Mouse (Mus musculus) heart, embryonic 11.5 days (tissue): ENCODE measurements around the gene Syt7. TPM values are rescaled to one million over a fixed set of nuclear protein-coding genes. Genes with fewer than 3 reads are reported as not detected.

ENCODE experiments used
- ATAC-seq: fragments of 200-750 bp; cut with Nextera tagmentation; replicated peaks from 2 replicates; pipeline ENCODE4 v1.8.0; 2017; ENCODE audit warnings: moderate library complexity; ENCODE audit not compliant: insufficient number of reproducible peaks, low FRiP score, low TSS enrichment
- H3K27ac ChIP-seq: fragments of 300-500 bp; sonication (generic); 2 replicates; pipeline ENCODE4 v1.5.1; 2014; ENCODE audit warnings: mild to moderate bottlenecking, low read depth, low read length
- H3K27me3 ChIP-seq: fragments of 300-500 bp; sonication (generic); 2 replicates; pipeline ENCODE4 v1.6.1; 2014; ENCODE audit warnings: mild to moderate bottlenecking, low read length, mixed read lengths; ENCODE audit not compliant: control insufficient read depth, insufficient read depth
- H3K36me3 ChIP-seq: fragments of 300-500 bp; sonication (generic); 2 replicates; pipeline ENCODE4 v1.6.1; 2014; ENCODE audit warnings: mild to moderate bottlenecking, low read length, moderate library complexity, mixed read lengths; ENCODE audit not compliant: control insufficient read depth, insufficient read depth
- H3K4me1 ChIP-seq: fragments of 300-500 bp; sonication (generic); 2 replicates; pipeline ENCODE4 v1.6.1; 2014; ENCODE audit warnings: low read length; ENCODE audit not compliant: control insufficient read depth, insufficient read depth
- H3K4me2 ChIP-seq: fragments of 300-500 bp; sonication (generic); 2 replicates; pipeline ENCODE4 v1.6.1; 2014; ENCODE audit warnings: mild to moderate bottlenecking, moderate library complexity
- H3K4me3 ChIP-seq: fragments of 300-500 bp; sonication (generic); 2 replicates; pipeline ENCODE4 v1.5.1; 2014; ENCODE audit warnings: low read depth, low read length
- H3K9ac ChIP-seq: fragments of 300-500 bp; sonication (generic); 2 replicates; pipeline ENCODE4 v1.6.1; 2014; ENCODE audit warnings: mild to moderate bottlenecking, low read depth, low read length, moderate library complexity
- H3K9me3 ChIP-seq: fragments of 300-500 bp; sonication (generic); replicated peaks from 2 replicates; pipeline ENCODE4 v1.6.1; 2016; ENCODE audit warnings: low read length; ENCODE audit not compliant: control insufficient read depth
- WGBS: fragments of 180-500 bp; shearing (Covaris S2); extraction: QIAGEN DNeasy Blood & Tissue Kit; methylation state at CpG from one replicate; pipeline ENCODE4 v1.1.7; 2014; ENCODE audit not compliant: insufficient replicate concordance; 5-methylcytosine and 5-hydroxymethylcytosine counted together
- polyA plus RNA-seq: library from polyadenylated mRNA; unstranded; fragments of >200 nt; fragmentation: Nextera tagmentation; extraction: Ambion mirVana; gene quantifications from 2 replicates; pipeline ENCODE4 v1.2.1, GENCODE M21; 2014

Syt7 gene
- polyA plus RNA-seq, 1 experiment from 2014 or later = 1.2 TPM

GRCm38 (mm10) chr19:10464427-10464826 is 75.5 kb downstream of the Syt7 start:
- no peak overlapping the region for H3K27ac ChIP-seq
- H3K4me2 ChIP-seq = no peak overlapping the region
- no peaks in the 10 kb centered on the region for H3K9me3 ChIP-seq
- H3K27me3 ChIP-seq = peaks cover 67% of the 10 kb centered on the region
- 24% methylated on average over 4 of the region's 4 CpGs for WGBS
- no peak overlapping the region for H3K4me3 ChIP-seq
- no peaks in the 10 kb centered on the region for H3K36me3 ChIP-seq
- no peaks in the 10 kb centered on the region for H3K4me1 ChIP-seq
- H3K9ac ChIP-seq = no peak overlapping the region
- no peak for ATAC-seq

GRCm38 (mm10) chr19:10469171-10469658 is 80.3 kb downstream of the Syt7 start:
- Histone ChIP-seq H3K9me3 (no peaks in the 10 kb centered on the region), H3K4me2 (no peak overlapping the region), H3K4me1 (no peaks in the 10 kb centered on the region), H3K4me3 (no peak overlapping the region), H3K27me3 (peaks cover 38% of the 10 kb centered on the region), H3K36me3 (no peaks in the 10 kb centered on the region), H3K9ac (no peak overlapping the region), H3K27ac (no peak overlapping the region)
- ATAC-seq = no peak
- 30% methylated on average over 8 of the region's 8 CpGs for WGBS

- no peak overlapping the region for H3K9ac ChIP-seq
- H3K36me3 ChIP-seq = no peaks in the 10 kb centered on the region
- 61% methylated on average over 3 of the region's 3 CpGs for WGBS
- no peak for ATAC-seq
- H3K4me3 ChIP-seq = no peak overlapping the region
- no peak overlapping the region for H3K27ac ChIP-seq
- no peaks in the 10 kb centered on the region for H3K9me3 ChIP-seq
- H3K4me2 ChIP-seq = no peak overlapping the region
- H3K4me1 ChIP-seq = no peaks in the 10 kb centered on the region
- H3K27me3 ChIP-seq = peaks cover 52% of the 10 kb centered on the region
These were observed 84.1 kb downstream of the Syt7 start for GRCm38 (mm10) chr19:10472958-10473357.

- 24% methylated on average over 6 of the region's 6 CpGs for WGBS
- H3K4me3 ChIP-seq = no peak overlapping the region
- peaks cover 60% of the 10 kb centered on the region for H3K27me3 ChIP-seq
- H3K9me3 ChIP-seq = no peaks in the 10 kb centered on the region
- H3K9ac ChIP-seq = no peak overlapping the region
- no peaks in the 10 kb centered on the region for H3K4me1 ChIP-seq
- ATAC-seq = no peak
- no peak overlapping the region for H3K4me2 ChIP-seq
- H3K27ac ChIP-seq = no peak overlapping the region
- no peaks in the 10 kb centered on the region for H3K36me3 ChIP-seq
These were observed 84.9 kb downstream of the Syt7 start for GRCm38 (mm10) chr19:10473779-10474178.

GRCm38 (mm10) chr19:10479541-10479940 is 90.7 kb downstream of the Syt7 start:
- no peak overlapping the region for H3K27ac ChIP-seq
- H3K4me3 ChIP-seq = no peak overlapping the region
- ATAC-seq = no peak
- 52% methylated on average over 4 of the region's 4 CpGs for WGBS
- no peaks in the 10 kb centered on the region for H3K9me3 ChIP-seq
- H3K4me1 ChIP-seq = peaks cover 4% of the 10 kb centered on the region; the same call in 1 of the 2 replicates
- H3K4me2 ChIP-seq = no peak overlapping the region
- peaks cover 58% of the 10 kb centered on the region for H3K27me3 ChIP-seq
- H3K9ac ChIP-seq = no peak overlapping the region
- H3K36me3 ChIP-seq = no peaks in the 10 kb centered on the region

GRCm38 (mm10) chr19:10482703-10483102 is 93.8 kb downstream of the Syt7 start, which contains the start of gene Ppp1r32:
TSS of gene Ppp1r32 (minus strand) at chr19:10482928.
- Histone ChIP-seq H3K36me3 (no peaks in the 10 kb centered on the region), H3K4me2 (no peak within 1 kb of the TSS), H3K27ac (no peak within 1 kb of the TSS), H3K9ac (no peak within 1 kb of the TSS), H3K4me1 (peaks cover 4% of the 10 kb centered on the region; the same call in 1 of the 2 replicates), H3K9me3 (no peaks in the 10 kb centered on the region), H3K4me3 (no peak within 1 kb of the TSS), H3K27me3 (peaks cover 54% of the 10 kb centered on the region)
- no peak for ATAC-seq
- WGBS = 36% methylated on average over 6 of the region's 6 CpGs

- H3K27me3 ChIP-seq = peaks cover 58% of the 10 kb centered on the region
These were observed 97.4 kb downstream of the Syt7 start for GRCm38 (mm10) chr19:10486264-10486738.

GRCm38 (mm10) chr19:10495670-10496069 is 106.8 kb downstream of the Syt7 start:
- Histone ChIP-seq H3K27ac (no peak overlapping the region), H3K4me3 (no peak overlapping the region), H3K27me3 (peaks cover 18% of the 10 kb centered on the region), H3K36me3 (no peaks in the 10 kb centered on the region; the same call in 1 of the 2 replicates), H3K4me2 (no peak overlapping the region), H3K9ac (no peak overlapping the region), H3K4me1 (peaks cover 5% of the 10 kb centered on the region; the same call in 1 of the 2 replicates), H3K9me3 (no peaks in the 10 kb centered on the region)
- WGBS = 91% methylated on average over 1 of the region's 1 CpGs
- ATAC-seq = no peak

More at GRCm38 (mm10) chr19:10486264-10486738, 97.4 kb downstream of the Syt7 start:
- WGBS = 23% methylated on average over 9 of the region's 9 CpGs
- Histone ChIP-seq H3K4me2 (no peak overlapping the region), H3K4me3 (no peak overlapping the region), H3K27ac (no peak overlapping the region), H3K9me3 (no peaks in the 10 kb centered on the region), H3K9ac (no peak overlapping the region), H3K36me3 (no peaks in the 10 kb centered on the region), H3K4me1 (peaks cover 4% of the 10 kb centered on the region; the same call in 1 of the 2 replicates)
- ATAC-seq = peak; percentile 21; the same call in 1 of the 2 replicates

- 59% methylated on average over 2 of the region's 2 CpGs for WGBS
- Histone ChIP-seq H3K4me3 (no peak overlapping the region), H3K4me2 (no peak overlapping the region), H3K9ac (no peak overlapping the region), H3K4me1 (peaks cover 5% of the 10 kb centered on the region; the same call in 1 of the 2 replicates), H3K9me3 (no peaks in the 10 kb centered on the region), H3K27ac (no peak overlapping the region), H3K27me3 (0 out of 2 replicates have a peak, but pooled peaks cover 6% of the 10 kb centered on the region), H3K36me3 (peaks cover 8% of the 10 kb centered on the region)
- no peak for ATAC-seq
These were observed 108.1 kb downstream of the Syt7 start for GRCm38 (mm10) chr19:10496976-10497375.
